Mouse (Mus musculus): ENCODE results near the gene A530084C06Rik.

The A530084C06Rik gene

DNA sequence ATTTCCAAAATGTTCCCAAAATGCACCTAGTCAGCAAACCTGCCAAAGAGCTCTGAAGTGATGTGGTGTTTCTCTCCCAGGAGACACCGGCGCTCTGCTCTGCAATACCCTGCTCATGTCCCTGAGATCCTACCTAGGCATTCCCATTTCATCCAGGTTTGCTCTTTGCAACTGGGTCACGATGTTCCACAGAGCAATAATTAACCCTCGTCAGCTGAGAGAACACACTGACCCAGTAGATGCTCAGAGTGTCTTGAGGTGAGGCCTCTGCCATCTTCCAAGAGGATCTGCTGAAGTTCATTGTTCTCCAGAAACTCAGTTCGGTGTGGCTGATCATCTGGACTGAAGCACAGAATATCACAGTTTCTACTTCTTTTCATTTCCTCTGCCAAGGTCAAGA lies 16.1 kb downstream of the A530084C06Rik start:
- DNase-seq (ENCODE audit: low spot score in 2 of 2) = no peak

- DNase-seq (ENCODE audit: low spot score in 2 of 2) = no peak
Measured at GRCm38 (mm10) chr13:31534726-31535125, 24.4 kb downstream of the A530084C06Rik start.

DNA sequence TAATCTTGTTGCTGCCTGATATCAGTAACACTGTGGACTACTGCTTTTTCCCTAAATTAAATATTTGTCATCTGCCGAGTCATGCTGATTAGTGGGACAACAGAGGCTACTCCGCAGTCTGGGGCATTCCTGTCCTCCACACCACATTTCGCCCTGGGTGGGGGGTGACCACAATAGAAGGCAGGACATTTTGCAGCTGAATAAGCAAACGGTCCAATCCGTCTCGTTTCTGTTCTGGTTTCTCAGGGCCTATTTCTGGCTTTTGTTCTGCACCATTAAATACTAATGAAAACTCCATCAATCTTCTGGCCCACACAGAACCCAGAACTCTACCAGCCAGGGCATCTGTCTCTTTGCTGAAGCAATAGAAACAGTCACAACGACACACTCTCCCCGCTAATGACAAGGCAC lies 27.5 kb downstream of the A530084C06Rik start:
- no peak for DNase-seq (ENCODE audit: low spot score in 2 of 2)

DNA sequence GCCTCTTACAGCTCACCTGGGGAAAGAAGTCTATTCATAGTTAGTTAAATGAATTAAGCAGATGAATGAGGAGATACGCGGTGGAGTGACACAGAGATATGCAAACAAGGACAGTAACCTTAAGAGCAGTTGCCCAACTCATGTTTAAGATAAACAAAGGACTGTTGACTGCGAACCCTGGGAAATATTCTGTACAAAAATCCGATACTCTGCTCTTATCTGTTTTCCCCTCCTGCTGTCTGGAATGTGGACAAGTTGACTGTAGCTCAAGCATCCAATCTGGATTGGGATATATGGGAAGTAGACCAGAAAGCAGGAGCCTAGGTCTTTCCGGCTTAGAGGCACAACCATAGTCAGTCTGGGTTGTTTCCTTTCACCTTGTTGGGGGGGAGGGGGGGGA lies 27.9 kb downstream of the A530084C06Rik start:
- no peak for DNase-seq (ENCODE audit: low spot score in 2 of 2)

DNA sequence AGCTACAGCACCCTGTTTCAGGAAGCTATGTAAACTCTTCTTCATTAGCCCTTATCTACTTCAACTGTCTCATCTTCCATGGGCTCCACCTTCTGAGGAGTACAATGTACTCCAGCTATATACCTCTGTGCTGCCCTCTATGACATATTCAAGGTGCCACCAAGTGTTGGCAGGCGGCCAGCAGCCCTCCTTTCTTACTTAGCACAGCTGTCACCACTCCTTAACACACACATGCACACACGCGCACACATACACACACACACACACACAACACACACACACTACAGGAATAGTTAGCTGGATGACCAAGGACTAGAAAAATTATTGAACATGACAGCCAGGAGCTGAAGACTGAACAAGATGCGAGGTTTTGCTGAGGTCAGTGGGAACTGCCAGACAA lies 34.2 kb downstream of the A530084C06Rik start:
- DNase-seq (ENCODE audit: low spot score in 2 of 2) = no peak

DNA sequence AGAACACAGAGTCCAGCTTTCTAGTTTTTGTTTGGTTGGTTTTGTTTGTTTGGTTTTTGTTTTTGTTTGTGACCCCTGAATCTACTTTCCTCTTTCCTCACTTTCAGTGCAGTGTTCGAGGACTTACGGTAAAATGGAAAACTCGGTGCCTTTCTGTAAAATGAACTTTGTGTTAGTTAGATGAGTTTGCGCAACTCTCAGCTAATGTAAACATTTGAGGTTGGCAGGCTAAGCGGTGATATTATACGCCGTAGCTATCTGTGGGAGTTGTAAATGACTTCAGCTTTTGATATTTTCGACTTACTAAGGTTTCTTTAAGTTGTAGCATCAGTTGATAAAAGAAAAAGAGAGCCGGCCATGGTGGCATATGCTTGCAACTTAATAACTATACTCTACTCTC lies 40.2 kb downstream of the A530084C06Rik start:
- no peak for DNase-seq (ENCODE audit: low spot score in 2 of 2)

DNA sequence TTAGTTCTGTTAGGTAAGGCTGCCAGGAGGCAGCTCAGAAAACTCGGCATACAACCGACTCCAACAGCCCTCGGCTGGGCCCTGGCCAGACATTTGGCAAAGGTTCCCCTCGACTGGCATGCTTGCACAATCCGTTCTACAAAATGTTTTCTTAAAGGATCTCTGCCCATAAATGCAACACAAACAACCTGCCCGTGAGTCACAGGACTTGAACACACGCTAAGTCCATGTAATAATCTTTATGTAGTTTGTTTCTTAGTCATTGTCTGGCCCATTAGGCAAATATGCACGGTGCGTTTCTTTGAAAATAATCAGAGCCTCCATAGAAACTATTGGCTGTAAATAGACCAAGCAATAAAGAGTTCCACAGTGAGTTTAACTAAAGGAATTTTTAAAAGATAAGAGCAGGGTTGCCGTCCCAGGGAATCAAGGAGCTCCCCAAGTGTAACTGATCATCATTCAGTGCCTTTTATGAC lies 40.7 kb downstream of the A530084C06Rik start:
- DNase-seq (ENCODE audit: low spot score in 2 of 2) = no peak

DNA sequence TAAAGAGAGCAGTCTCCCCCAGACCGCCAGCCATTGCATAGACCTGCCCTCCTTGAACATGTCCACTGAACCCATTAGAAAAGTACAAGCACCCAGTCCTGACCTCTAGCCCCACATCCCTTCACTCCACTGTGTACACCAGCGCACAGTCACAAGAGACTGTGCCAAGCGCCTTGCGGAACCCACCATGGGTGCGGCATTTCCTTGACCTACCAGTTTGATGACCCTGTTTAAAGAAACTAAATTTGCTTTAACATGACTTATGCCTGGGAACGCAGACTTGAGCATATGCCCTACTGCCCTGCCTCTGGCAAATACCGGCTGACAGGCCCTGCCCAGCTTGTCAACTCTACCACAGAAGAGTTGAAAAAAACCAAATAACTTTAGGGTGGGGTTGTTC lies 43.9 kb downstream of the A530084C06Rik start:
- no peak for DNase-seq (ENCODE audit: low spot score in 2 of 2)

DNA sequence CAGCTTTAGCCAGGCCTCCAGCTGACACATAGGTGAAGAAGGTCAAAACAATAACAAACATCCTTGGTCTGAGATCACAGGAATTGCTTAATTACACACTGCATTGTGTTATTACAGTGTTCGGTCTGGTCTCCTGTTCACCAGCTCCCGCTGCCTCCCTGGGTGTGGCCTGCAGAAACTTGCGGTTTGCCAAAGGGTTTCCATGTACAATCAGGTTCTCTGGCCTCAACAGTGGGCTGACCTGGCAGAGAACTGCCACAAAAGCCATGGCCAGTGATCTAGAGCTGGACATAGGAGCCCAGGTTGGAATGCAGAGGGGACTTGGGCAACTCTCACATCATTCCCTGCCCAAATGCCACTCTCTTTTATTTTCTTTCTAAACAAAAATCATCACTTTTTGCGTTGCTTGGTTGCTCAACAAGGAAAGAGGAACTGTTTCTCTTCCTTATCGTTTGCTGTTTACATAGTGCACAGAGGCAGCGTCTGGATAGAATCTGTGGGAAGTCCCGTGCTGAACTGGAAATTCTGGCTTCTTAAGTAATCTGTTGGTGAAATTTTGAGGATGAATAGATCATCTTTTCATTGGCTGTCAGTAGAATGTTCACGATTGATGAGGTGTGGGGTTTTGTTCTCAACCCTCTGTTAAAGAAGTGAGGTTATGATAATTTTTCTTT lies 52.5 kb downstream of the A530084C06Rik start:
- no peak for DNase-seq (ENCODE audit: low spot score in 2 of 2)
